Mouse (Mus musculus): ENCODE measurements at regions not wholly inside any gene's neighbourhood (a gene's known extent, or its start where the extent isn't known, plus 50 kb on each side); places are given as distances from the start of the nearest gene placed in this dataset.

DNA sequence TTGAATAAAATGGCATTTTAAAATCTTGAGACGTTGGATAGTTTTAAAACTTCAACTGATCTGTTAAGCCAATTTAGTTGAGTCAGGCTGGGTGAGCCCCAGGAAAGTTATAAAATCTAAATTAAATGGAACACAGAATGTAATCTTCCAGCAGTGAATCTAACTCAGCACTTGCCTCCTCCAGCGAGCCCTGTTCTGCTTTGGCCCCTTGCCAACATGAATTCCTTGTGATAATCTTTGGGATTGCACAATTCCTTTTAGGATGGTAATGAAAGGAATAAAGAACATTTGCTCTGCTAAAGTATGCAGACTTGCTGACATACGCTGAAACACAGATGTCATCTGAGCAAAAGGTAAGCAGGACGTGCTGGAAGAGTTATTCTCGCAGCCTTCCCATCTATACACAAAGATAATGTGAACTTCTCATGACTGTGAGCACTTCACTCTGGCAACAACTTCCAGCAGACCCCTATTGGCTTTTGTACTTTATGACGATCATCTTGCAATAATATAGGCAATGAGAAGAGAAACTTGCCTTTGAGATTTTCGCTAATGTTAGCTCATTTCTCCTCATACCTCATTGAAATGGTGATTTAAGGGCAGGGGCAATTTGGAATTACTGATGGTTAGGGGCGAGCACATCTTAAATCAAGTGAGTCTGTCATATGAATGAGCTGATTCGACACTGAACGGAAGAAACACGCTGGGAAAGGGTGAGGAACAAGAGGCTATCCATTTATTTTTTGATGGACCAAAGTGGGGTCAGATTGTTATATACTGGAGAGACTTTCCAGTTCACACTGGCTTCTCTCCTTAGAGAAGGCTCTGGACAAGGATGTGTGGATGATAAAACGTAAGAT is 216.3 kb upstream of the Pdzrn3 start:
- CTCF ChIA-PET, result no interaction called here

DNA sequence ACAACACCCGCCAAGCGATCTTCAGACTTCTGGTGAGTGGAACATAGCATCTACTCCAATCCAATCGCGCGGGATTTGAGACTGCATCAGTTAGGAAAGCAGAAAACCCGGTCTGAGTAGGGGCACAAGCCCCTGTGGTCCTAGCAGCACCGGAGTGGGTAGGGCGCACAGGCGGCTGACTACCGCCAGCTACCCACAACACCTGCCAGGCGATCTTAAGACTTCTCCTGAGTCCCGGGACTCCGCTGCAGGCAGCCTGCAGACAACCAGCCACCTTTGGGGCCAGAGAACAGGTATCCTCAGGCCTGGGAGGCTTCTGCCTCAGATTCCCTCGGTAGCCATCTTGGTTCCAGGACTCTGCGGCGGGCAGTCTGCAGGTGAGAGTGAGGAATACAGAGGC is 208.2 kb upstream of the Pdzrn3 start:
- CTCF ChIA-PET, result no interaction called here

- CTCF ChIA-PET, result no interaction called here
Measured at GRCm38 (mm10) chr6:101580824-101581223, 203.1 kb upstream of the Pdzrn3 start.

GRCm38 (mm10) chr6:101556096-101556495 is 178.4 kb upstream of the Pdzrn3 start:
- CTCF ChIA-PET, result no interaction called here

GRCm38 (mm10) chr6:101554965-101555604 is 177.4 kb upstream of the Pdzrn3 start:
- CTCF ChIA-PET, result no interaction called here

GRCm38 (mm10) chr6:101550501-101551268 is 173.0 kb upstream of the Pdzrn3 start:
- CTCF ChIA-PET, result no interaction called here

GRCm38 (mm10) chr6:101537581-101537980 is 159.9 kb upstream of the Pdzrn3 start:
- CTCF ChIA-PET, result no interaction called here

- CTCF ChIA-PET, result no interaction called here
Measured at GRCm38 (mm10) chr6:101534214-101535052, 156.7 kb upstream of the Pdzrn3 start.

GRCm38 (mm10) chr6:101532436-101532835 is 154.7 kb upstream of the Pdzrn3 start:
- CTCF ChIA-PET, result no interaction called here

DNA sequence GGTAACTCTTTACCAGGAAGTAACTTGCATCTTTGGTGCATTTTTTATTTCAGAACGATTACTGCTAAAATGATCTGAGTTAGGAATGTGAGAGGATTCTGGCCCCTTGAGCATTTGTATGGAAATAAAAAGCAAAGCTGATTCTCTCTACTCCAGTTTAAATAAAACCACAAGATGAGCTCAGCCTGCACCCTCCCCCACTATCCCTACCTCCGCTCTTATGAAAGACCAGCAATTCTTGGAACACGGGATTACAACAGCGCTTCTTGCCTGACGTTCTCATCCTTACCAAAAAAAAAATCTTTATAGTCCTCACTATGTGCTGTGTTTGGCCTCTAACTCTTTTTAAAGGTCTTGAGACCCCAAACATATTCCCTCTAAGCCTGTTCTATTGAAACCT is 154.2 kb upstream of the Pdzrn3 start:
- CTCF ChIA-PET, result no interaction called here

GRCm38 (mm10) chr6:101525129-101525528 is 147.4 kb upstream of the Pdzrn3 start:
- CTCF ChIA-PET, result no interaction called here

DNA sequence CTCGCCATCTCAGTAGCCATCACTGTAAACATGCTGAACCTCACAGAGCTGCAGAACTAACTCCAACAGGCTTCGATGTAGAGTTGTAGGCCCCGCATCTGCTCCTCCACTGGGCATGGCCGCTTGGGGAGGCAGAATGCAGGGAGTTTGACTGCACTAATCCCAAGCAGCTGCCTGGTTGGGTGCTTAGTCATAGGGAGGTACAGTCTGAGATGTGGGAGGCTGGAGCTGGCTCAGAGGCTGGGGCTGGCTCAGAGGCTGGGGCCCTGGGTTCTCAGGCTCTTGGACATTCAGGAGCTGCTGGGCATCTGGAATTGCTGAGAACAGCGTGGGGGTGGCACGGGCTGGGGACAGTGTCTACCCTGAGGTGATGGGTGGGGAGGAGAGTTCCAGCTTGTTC is 143.6 kb upstream of the Pdzrn3 start:
- CTCF ChIA-PET, result no interaction called here

DNA sequence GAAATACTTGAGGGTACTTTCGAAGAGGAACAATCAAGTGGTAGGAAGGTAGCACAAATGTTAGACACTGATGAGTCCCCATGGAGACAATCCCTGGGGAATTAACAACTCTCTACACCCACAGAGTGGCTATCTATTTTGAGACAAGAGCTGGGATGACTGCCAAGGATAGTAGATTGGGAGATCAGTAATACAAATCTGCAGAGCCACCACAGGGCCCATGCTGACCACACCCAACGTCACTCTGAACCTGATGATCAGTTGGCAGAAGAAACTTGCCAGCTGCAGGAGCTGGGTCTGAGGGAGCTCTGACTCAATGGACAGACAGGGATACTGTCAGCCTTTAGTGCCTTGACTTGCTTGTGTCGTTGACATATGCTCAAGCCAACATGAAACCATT is 143.1 kb upstream of the Pdzrn3 start:
- CTCF ChIA-PET, result no interaction called here

GRCm38 (mm10) chr6:101518904-101519701 is 141.4 kb upstream of the Pdzrn3 start:
- CTCF ChIA-PET, result no interaction called here

DNA sequence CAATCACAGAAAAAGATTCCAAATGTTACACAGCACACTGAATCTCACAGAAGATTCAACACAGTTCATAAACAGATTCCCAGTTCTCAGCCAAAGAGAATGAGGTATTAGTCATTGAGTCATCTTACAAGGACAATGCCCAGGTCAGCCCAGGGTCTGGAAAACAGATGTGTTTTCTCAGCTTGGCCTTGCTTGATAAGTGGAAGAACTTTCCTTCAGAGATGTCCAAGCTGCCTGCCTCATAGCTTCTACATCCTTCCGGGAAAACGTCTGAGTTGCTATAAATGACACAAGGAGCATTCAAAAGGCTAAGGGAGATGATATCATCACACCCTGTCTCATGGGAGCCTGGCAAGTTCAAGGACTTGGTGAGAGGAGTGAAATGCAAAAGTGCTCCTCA is 139.9 kb upstream of the Pdzrn3 start:
- CTCF ChIA-PET, result no interaction called here

GRCm38 (mm10) chr6:101513696-101514095 is 136.0 kb upstream of the Pdzrn3 start:
- CTCF ChIA-PET, result interaction anchor here (0.5 kb wide), 1 partner anchor 14 kb away, joined by 3 read pairs; no protein-coding TSS in a partner anchor

- CTCF ChIA-PET, result no interaction called here
Measured at GRCm38 (mm10) chr6:101502149-101502548, 124.5 kb upstream of the Pdzrn3 start.

DNA sequence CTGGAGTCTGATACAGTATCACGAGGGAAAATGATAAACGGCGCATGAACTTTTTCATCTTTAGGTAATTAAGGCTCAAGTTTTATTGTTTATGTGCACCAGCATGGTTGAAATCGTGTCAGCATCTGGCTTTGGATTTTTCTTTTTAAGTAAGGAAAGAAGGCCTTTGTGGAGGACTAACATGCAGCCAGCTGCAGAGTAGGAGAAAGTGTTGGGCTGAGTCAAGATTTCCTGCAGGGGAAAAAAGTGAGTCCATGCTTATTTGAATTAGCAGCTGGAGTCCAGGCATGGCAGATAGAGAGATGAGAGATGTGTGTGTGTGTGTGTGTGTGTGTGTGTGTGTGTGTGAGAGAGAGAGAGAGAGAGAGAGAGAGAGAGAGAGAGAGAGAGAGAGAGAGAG is 124.0 kb upstream of the Pdzrn3 start:
- CTCF ChIA-PET, result no interaction called here

DNA sequence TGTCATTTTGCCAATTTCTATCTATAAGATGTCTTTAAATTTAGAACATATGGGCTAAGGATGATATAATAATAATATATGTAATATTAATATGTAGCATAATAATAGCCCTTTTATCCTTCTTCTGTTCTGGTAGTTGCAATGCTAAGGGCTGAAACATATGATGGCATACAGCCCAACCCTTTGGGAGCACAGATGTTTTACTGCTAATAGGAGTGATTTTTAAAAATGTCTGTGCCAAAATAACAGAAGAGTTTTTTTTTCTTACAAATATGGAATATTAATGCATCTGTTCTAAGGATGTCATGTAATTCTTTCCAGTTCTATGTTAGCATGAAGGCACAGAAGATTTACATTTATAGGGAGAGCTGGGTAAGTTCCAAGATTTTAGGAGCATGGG is 122.5 kb upstream of the Pdzrn3 start:
- CTCF ChIA-PET, result no interaction called here

DNA sequence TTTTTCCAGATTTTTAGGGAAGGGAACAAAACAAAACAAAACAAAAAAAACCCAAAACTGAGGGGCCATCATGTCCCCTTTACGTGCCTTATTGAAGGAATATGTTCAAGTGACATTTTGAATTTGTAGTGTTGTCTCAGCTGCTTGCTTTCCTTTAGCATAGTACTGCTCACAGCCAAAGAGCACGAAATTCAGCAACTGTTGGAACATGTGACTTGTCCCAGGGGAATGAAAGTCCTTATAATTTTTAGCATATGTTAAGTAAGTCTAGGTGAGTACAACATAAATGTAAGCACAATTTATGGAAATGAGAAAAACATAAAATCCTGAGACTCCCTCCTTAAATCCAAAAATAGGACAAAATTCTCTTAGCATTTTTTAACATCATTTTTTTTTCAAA is 110.8 kb upstream of the Pdzrn3 start:
- CTCF ChIA-PET, result no interaction called here
